Mouse (Mus musculus): Measurements from ENCODE around the gene Thsd7b.
"Not testable (repeated sequence)": the region's sequence is repeated elsewhere in the genome, so short reads cannot be mapped to it uniquely, and the experiment has no call there.

Gene Thsd7b

GRCm38 (mm10) chr1:129887861-129888260, 614.8 kb downstream of the Thsd7b start:
- DNase-seq: no peak

DNA sequence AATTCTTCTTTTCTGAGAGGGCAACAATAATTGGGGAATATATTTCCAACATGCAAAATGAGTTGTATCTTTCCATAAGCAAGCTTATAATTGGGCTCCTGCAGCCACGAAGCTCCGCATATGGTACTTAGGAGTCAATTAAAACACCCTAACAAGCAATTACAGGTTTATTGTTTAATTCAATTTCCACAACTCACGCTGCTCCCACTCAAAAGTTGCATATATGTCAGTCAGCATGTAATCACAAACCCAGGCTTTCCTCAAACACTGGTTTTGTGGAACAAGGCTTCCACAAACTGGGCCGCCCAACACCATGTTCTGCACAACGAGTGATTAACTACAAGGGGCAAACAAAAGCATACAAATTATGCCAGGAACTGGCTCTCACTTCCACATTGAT, 625.0 kb downstream of the Thsd7b start:
- DNase-seq: no peak

GRCm38 (mm10) chr1:129915484-129915883, 642.4 kb downstream of the Thsd7b start:
- DNase-seq: no peak

- DNase-seq: no peak
These were observed 644.5 kb downstream of the Thsd7b start for GRCm38 (mm10) chr1:129917568-129917967.

DNA sequence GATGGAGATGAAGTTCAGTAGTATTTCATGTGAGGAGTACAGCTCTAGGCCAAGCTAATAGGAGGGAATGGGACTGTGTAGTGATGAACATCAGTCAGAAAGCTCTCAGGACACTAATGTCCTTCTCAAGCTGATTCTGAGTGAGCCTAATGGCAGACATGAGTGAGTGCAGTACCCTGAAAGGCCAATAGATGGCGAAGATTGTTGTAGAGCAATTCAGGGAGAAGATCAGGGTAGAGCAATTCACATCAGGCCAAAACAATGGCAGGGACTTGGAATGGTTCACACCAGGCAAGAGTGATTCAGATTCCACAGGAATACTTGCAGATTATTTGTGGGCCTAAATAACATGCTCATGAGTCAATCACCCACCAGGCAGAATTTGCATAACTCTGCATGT, 646.3 kb downstream of the Thsd7b start:
- no peak for DNase-seq

DNA sequence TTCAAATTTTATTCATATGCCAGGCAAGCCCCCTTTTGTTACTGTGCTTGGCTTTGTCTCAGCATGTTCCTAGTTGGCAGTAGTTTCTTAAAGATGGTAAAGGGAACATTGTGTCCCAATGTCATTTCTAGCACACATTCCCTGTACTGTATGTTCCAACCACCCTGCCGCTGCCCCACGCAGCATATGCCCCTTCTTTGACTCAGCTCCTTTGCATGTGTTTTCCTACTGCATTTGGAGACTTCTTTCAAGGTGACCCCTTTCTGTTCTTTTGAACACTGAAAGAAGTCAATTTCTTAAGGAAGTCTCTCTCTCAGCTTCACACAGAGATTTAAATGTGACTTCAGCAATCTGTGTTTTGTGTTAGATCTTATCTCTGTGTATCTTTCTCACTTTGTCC, 657.9 kb downstream of the Thsd7b start:
- no peak for DNase-seq

GRCm38 (mm10) chr1:129943116-129943515, 670.0 kb downstream of the Thsd7b start:
- DNase-seq: no peak

GRCm38 (mm10) chr1:129947026-129947425, 673.9 kb downstream of the Thsd7b start:
- DNase-seq: no peak

GRCm38 (mm10) chr1:129955478-129955877, 682.4 kb downstream of the Thsd7b start:
- DNase-seq: no peak

GRCm38 (mm10) chr1:129956625-129957024, 683.5 kb downstream of the Thsd7b start:
- no peak for DNase-seq

DNA sequence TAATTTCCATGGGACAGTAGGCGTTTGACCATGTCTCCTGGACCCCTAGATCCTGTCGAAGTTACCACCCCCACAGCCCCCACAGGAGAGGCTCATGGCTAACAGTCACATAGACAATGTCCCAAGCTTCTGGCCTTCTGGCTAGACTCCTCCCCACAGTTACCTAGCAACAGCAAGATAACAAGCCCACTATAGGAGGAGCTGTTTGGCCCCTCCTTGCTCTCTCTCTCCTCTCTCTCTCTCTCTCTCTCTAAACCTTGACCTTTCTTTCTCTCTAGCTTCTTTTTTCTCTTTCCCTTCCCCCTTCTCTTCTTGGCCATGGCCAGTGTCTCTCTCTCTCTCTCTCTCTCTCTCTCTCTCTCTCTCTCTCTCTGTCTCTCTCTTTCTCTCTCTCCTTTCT, 686.2 kb downstream of the Thsd7b start:
- not testable (repeated sequence) for DNase-seq

- DNase-seq: no peak
These were observed 690.1 kb downstream of the Thsd7b start for GRCm38 (mm10) chr1:129963166-129963565.

DNA sequence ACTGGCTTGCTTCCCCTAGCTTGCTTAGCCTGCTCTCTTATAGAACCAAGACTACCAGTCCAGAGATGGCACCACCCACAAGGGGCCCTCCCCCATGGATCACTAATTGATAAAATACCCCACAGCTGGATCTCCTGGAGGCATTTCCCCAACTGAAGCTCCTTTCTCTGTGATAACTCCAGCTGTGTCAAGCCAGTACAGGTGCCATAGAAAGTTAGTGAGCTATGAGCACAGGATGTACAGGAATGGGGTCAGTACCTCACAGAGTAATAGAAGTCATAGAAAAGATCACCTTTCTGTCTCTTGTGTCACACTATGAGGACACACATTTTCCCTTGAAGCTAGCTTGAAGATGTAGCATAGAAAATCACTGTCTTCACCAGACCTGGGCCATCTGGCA, 716.1 kb downstream of the Thsd7b start:
- not testable (repeated sequence) for DNase-seq

DNA sequence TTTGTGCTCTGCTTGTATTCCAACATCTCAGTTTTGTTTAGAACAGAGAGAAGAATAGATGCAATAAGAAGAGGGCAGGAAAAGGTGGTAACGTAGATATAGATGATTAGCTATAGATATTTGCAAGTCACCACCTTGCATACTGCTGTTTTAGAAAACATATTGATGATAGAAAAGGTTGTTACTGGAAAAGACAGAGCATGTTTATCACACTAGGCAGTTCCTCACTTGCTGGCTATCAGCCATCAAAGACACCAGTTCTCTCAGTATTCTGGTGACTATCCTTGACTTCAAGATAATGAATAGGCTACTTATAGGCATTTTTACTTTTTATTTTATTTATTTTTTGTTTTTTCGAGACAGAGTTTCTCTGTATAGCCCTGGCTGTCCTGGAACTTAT, 717.7 kb downstream of the Thsd7b start:
- no peak for DNase-seq

GRCm38 (mm10) chr1:130055012-130055411, 781.9 kb downstream of the Thsd7b start:
- no peak for DNase-seq

GRCm38 (mm10) chr1:130062105-130062504, 789.0 kb downstream of the Thsd7b start:
- no peak for DNase-seq

- DNase-seq: no peak
These were observed 793.3 kb downstream of the Thsd7b start for GRCm38 (mm10) chr1:130066193-130066959.

DNA sequence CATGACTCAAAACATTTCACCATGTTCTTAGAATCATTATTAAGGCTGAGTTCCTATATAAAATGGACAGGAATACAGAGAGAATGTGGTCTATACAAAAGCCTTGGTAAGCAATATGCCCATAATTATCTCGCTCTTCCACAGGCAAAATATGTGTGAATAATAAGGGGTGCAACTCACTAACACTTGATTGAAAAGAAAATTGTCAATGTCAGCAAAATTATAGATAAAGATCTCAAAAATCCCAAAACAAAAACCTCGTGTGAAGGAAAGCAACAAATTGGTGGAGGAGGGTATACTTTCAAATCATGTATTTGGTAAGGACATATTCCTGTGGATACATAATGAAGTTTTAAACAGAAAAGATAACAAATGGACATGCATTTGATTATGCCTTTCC, 810.7 kb downstream of the Thsd7b start:
- no peak for DNase-seq

DNA sequence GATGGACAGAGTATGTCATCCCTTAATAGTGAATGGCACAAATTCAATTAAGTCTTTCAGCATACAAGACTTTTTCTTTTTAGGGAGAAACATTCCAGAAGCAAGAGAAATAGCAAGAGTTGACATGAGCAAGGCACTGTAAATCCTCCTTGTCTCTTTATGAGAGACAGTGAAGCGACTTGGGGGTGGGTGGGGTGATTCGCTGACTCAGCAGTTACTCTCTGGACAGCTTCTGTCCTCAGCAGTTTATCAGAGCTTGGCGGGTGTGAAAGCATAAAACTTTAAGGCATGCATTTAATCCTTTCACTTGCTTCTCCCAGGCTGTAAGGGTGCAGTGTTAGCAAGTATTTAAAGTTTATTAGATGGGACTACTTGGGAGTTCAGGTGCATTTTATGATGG, 812.1 kb downstream of the Thsd7b start:
- no peak for DNase-seq

GRCm38 (mm10) chr1:130085910-130086309, 812.8 kb downstream of the Thsd7b start:
- no peak for DNase-seq

GRCm38 (mm10) chr1:130099227-130099626, 826.1 kb downstream of the Thsd7b start:
- DNase-seq: no peak

GRCm38 (mm10) chr1:130112580-130113314, 839.6 kb downstream of the Thsd7b start:
- DNase-seq: no peak

DNA sequence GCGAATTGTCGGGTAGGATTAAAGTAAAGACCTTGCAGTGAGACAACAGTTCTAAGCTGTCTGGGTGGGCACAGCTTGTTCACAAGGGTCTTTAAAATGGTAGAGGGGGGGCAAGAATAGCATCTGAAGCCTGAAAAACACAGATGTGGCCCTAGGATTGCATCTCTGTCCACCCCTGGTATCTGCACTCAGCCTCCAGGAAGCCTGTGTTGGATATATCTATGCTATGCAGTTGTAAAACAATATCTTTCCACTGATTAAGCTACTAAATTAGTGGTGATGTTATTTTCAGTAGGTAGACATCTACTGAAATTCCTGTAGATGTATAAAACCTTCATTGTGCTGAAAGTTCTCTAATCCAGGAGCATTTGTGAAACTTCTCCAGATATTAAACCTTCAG, 840.4 kb downstream of the Thsd7b start:
- DNase-seq: no peak

DNA sequence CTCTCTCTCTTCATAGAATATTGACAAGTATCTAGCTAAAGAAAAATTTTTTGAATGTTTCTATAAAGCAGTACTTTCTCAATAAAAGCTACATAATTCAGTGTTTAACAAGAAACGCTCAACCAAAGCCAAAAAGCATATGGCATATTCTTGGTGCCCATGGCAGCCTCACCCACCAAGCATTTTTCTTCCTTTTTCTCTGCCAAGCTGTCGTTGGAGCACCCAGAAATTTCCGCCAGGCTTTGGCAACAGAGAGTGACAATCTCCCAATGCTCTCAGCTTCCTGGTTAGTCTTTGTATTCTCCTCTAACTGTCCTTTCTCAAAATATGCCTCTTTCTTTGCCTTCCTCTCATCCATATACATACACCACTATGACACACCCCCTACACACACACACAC, 857.8 kb downstream of the Thsd7b start:
- DNase-seq: no peak

All from heart, adult 11 months (tissue).